Mouse (Mus musculus): ENCODE results near the gene Ankrd31. TPM values are rescaled to one million over a fixed set of nuclear protein-coding genes. Genes with fewer than 3 reads are reported as not detected.

The Ankrd31 gene
- polyA plus RNA-seq, 1 experiment from 2014 or later, result not detected

DNA sequence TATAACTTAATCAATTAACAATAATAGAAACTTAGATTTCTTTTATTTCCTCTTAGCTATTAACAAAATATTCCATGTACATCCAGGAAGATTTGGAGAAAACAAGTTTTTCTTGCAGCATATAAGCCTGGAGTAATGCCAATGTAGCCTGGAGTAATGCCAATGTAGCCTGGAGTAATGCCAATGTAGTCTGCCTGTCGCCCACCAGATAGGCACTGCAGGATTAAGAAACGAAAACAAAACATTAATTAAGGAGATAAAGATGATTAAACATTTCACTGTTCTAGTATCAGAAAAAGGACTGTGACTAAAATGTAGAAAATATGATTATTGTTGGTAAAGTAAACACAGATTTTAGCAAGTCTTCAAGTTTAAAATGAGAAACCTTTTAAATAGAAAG is 49.4 kb downstream of the Ankrd31 start:
- Histone ChIP-seq H3K9me3 (ENCODE audit: control insufficient read depth, low read length) (no peaks in the 10 kb centered on the region), H3K27ac (ENCODE audit: low read depth, low read length) (no peak overlapping the region), H3K27me3 (ENCODE audit: control insufficient read depth, insufficient read depth, low read length) (no peaks in the 10 kb centered on the region), H3K4me3 (ENCODE audit: low read depth, low read length) (no peak overlapping the region), H3K4me1 (ENCODE audit: control insufficient read depth, insufficient read depth, low read length) (no peaks in the 10 kb centered on the region), H3K4me2 (ENCODE audit: low read depth, low read length) (no peak overlapping the region), H3K9ac (replicated peaks; ENCODE audit: low read depth, low read length) (no peak overlapping the region), H3K36me3 (ENCODE audit: control insufficient read depth, insufficient read depth, low read length) (no peaks in the 10 kb centered on the region)
- WGBS, result 40% methylated on average over 2 of the region's 2 CpGs
- no peak for ATAC-seq (ENCODE audit: low read depth)

DNA sequence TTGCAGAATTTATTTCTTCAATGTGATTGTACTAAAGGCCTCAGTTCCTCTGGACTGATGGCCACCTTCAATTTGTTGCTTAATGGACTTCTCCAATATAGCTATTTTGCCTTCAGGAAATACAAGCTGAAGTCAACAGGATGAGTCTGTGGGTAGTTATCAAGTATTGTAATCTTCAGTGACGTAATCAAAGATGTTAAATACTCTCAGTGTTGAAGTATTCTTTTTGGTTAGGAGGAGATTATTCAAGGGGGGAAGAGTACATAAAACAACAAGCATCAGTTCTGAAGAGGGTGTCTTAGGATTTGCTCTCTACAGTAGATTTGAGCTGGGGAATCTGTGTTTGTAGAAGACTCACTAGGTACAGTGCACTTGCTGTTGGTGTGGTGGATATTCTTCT is 101.7 kb downstream of the Ankrd31 start:
- 82% methylated on average over 1 of the region's 1 CpGs for WGBS
- no peaks in the 10 kb centered on the region for H3K36me3 ChIP-seq (ENCODE audit: control insufficient read depth, insufficient read depth, low read length)

DNA sequence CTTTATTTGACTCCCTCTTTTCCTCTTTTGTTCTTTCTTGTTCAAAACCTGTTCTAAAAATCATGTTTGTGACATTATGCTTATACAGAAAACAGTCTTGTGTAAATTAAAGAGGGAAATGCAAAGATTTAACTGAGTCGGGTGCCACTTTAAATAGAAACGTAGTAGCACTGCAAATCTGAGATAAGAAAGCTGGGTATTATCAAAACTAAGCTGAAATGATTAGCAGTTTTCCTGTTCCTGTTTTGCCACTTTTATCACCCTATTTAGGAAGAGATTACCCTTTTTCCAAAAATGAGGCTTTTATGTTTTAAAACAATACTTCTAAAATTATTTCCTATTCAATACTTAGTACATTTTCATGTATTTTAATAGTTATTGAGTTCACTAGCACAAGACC is 104.1 kb downstream of the Ankrd31 start:
- WGBS, result 65% methylated on average over 2 of the region's 2 CpGs
- H3K27ac ChIP-seq (ENCODE audit: low read depth, low read length), result no peak overlapping the region
- ATAC-seq (ENCODE audit: low read depth), result no peak
- H3K27me3 ChIP-seq (ENCODE audit: control insufficient read depth, insufficient read depth, low read length), result no peaks in the 10 kb centered on the region
- H3K9me3 ChIP-seq (ENCODE audit: control insufficient read depth, low read length), result no peaks in the 10 kb centered on the region
- H3K4me1 ChIP-seq (ENCODE audit: control insufficient read depth, insufficient read depth, low read length), result no peaks in the 10 kb centered on the region
- H3K9ac ChIP-seq (replicated peaks; ENCODE audit: low read depth, low read length), result no peak overlapping the region
- H3K36me3 ChIP-seq (ENCODE audit: control insufficient read depth, insufficient read depth, low read length), result no peaks in the 10 kb centered on the region
- H3K4me3 ChIP-seq (ENCODE audit: low read depth, low read length), result no peak overlapping the region
- H3K4me2 ChIP-seq (ENCODE audit: low read depth, low read length), result no peak overlapping the region

More for the DNA sequence above, 101.7 kb downstream of the Ankrd31 start:
- H3K9ac ChIP-seq (replicated peaks; ENCODE audit: low read depth, low read length), result no peak overlapping the region
- ATAC-seq (ENCODE audit: low read depth), result no peak
- no peak overlapping the region for H3K27ac ChIP-seq (ENCODE audit: low read depth, low read length)
- no peaks in the 10 kb centered on the region for H3K9me3 ChIP-seq (ENCODE audit: control insufficient read depth, low read length)
- no peaks in the 10 kb centered on the region for H3K27me3 ChIP-seq (ENCODE audit: control insufficient read depth, insufficient read depth, low read length)
- H3K4me2 ChIP-seq (ENCODE audit: low read depth, low read length), result no peak overlapping the region
- H3K4me3 ChIP-seq (ENCODE audit: low read depth, low read length), result no peak overlapping the region
- no peaks in the 10 kb centered on the region for H3K4me1 ChIP-seq (ENCODE audit: control insufficient read depth, insufficient read depth, low read length)

DNA sequence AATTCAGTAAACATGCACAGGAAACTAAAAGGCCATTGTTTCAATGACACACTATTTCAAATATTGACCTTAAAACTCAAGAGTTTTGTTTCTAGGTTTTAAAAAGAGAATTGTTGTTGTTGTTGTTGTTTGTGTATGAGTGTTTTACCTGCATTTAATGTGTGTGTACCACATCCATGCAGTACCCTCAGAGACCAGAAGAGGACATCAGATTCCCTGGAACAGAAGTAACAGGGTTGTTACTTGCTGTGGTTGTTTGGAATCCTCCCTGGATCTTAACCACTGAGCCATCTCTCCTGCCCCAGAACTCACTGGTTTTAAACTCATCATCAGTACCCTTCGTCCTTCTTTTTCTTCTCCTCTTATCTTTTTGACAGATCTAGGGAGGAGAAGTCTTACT is 105.2 kb downstream of the Ankrd31 start:
- Histone ChIP-seq H3K4me3 (ENCODE audit: low read depth, low read length) (no peak overlapping the region), H3K27ac (ENCODE audit: low read depth, low read length) (no peak overlapping the region), H3K9me3 (ENCODE audit: control insufficient read depth, low read length) (no peaks in the 10 kb centered on the region), H3K27me3 (ENCODE audit: control insufficient read depth, insufficient read depth, low read length) (no peaks in the 10 kb centered on the region), H3K36me3 (ENCODE audit: control insufficient read depth, insufficient read depth, low read length) (no peaks in the 10 kb centered on the region), H3K9ac (replicated peaks; ENCODE audit: low read depth, low read length) (no peak overlapping the region), H3K4me1 (ENCODE audit: control insufficient read depth, insufficient read depth, low read length) (no peaks in the 10 kb centered on the region), H3K4me2 (ENCODE audit: low read depth, low read length) (no peak overlapping the region)
- no peak for ATAC-seq (ENCODE audit: low read depth)
- 50% methylated on average over 1 of the region's 1 CpGs for WGBS

DNA sequence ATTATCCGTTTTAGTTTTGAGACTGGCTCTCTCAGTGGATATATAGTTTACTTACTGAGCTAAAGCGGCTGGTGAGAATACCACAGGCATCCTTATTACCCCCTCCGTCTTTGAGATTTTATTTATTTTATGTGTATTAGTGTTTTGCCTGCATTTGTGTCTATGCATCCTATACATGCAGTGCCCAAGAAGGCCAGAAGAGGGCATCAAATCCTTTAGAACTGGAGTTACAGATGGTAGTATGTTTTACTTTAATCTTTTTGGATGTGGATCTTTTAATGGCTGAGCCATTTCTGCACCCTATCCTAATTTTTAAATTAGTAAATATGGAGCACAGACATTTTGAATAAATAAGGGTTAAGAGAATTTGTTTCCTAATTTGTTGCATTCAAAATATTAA is 107.1 kb downstream of the Ankrd31 start:
- no peak overlapping the region for H3K27ac ChIP-seq (ENCODE audit: low read depth, low read length)
- no peak overlapping the region for H3K9ac ChIP-seq (replicated peaks; ENCODE audit: low read depth, low read length)
- peak; percentile 44; the same call in 1 of the 2 replicates for ATAC-seq (ENCODE audit: low read depth)
- H3K4me3 ChIP-seq (ENCODE audit: low read depth, low read length), result no peak overlapping the region
- no peaks in the 10 kb centered on the region for H3K4me1 ChIP-seq (ENCODE audit: control insufficient read depth, insufficient read depth, low read length)
- no peaks in the 10 kb centered on the region for H3K9me3 ChIP-seq (ENCODE audit: control insufficient read depth, low read length)
- H3K27me3 ChIP-seq (ENCODE audit: control insufficient read depth, insufficient read depth, low read length), result no peaks in the 10 kb centered on the region
- WGBS, result 26% methylated on average over 3 of the region's 3 CpGs
- no peaks in the 10 kb centered on the region for H3K36me3 ChIP-seq (ENCODE audit: control insufficient read depth, insufficient read depth, low read length)
- H3K4me2 ChIP-seq (ENCODE audit: low read depth, low read length), result no peak overlapping the region

DNA sequence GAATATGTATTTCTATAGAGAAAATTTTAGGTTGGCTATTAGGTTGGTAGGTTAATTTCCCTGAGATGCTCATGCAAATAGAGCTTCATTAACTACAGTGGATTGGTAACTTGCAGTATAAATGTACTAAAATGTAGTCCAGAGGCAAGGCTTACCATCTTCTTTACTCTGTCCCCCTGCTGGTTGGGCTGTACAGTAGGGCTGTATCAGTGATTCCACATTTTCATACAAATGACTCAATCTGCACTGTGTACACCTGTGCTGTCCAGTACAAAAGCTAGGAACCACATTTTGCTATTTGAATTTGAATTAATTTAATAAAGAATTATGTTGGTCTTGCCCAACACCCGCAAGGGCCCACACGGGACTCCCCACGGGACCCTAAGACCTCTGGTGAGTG is 111.1 kb downstream of the Ankrd31 start:
- 91% methylated on average over 3 of the region's 3 CpGs for WGBS
- Histone ChIP-seq H3K4me2 (ENCODE audit: low read depth, low read length) (no peak overlapping the region), H3K4me1 (ENCODE audit: control insufficient read depth, insufficient read depth, low read length) (no peaks in the 10 kb centered on the region)

DNA sequence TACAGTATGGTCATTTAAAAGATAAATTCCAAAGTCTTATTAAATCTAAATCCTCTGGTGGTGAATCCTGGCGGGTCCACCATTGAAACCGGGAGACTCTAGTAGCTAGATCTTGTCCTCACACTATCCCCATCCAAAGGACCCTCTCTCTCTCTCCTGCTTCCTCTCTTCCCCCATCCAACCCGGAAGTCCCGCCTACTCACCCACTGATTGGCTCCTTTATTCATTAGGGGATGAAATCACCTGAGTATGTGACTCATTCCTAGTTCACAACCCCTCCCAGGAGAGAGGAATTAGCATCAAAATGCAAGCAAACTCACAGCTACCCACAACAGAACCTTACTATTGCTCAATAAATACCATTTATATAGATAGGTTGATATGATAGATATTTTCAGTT is 122.7 kb downstream of the Ankrd31 start:
- H3K9ac ChIP-seq (replicated peaks; ENCODE audit: low read depth, low read length), result no peak overlapping the region
- H3K27me3 ChIP-seq (ENCODE audit: control insufficient read depth, insufficient read depth, low read length), result no peaks in the 10 kb centered on the region
- no peak overlapping the region for H3K4me2 ChIP-seq (ENCODE audit: low read depth, low read length)
- no peak for ATAC-seq (ENCODE audit: low read depth)
- H3K4me1 ChIP-seq (ENCODE audit: control insufficient read depth, insufficient read depth, low read length), result no peaks in the 10 kb centered on the region
- no peaks in the 10 kb centered on the region for H3K36me3 ChIP-seq (ENCODE audit: control insufficient read depth, insufficient read depth, low read length)
- WGBS, result 84% methylated on average over 4 of the region's 4 CpGs
- no peak overlapping the region for H3K4me3 ChIP-seq (ENCODE audit: low read depth, low read length)
- H3K27ac ChIP-seq (ENCODE audit: low read depth, low read length), result no peak overlapping the region
- H3K9me3 ChIP-seq (ENCODE audit: control insufficient read depth, low read length), result no peaks in the 10 kb centered on the region

More for the DNA sequence above, 111.1 kb downstream of the Ankrd31 start:
- H3K27ac ChIP-seq (ENCODE audit: low read depth, low read length), result no peak overlapping the region
- H3K27me3 ChIP-seq (ENCODE audit: control insufficient read depth, insufficient read depth, low read length), result no peaks in the 10 kb centered on the region
- no peak for ATAC-seq (ENCODE audit: low read depth)
- no peaks in the 10 kb centered on the region for H3K36me3 ChIP-seq (ENCODE audit: control insufficient read depth, insufficient read depth, low read length)
- no peak overlapping the region for H3K4me3 ChIP-seq (ENCODE audit: low read depth, low read length)
- no peak overlapping the region for H3K9ac ChIP-seq (replicated peaks; ENCODE audit: low read depth, low read length)
- no peaks in the 10 kb centered on the region for H3K9me3 ChIP-seq (ENCODE audit: control insufficient read depth, low read length)

DNA sequence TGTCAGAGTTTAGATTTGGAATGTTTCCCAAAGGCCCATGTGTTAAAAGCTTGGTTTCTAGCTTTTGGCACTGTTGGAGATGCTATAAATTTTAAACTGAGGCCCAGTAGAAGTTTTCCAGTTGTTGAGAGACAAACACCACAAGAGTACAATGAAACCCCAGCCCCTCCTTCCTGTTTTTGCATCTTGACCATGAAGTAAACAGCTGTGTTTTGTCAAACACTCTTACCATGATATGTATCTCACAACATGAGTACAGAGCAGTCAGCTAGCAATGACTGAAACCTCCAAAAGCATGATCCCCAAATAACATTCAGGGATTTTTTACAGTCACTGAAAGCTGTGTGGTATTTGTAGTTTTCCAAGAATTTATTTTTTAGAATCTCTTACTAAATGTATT is 126.0 kb downstream of the Ankrd31 start:
- Histone ChIP-seq H3K36me3 (ENCODE audit: control insufficient read depth, insufficient read depth, low read length) (no peaks in the 10 kb centered on the region), H3K9me3 (ENCODE audit: control insufficient read depth, low read length) (no peaks in the 10 kb centered on the region), H3K27me3 (ENCODE audit: control insufficient read depth, insufficient read depth, low read length) (no peaks in the 10 kb centered on the region), H3K9ac (replicated peaks; ENCODE audit: low read depth, low read length) (no peak overlapping the region), H3K4me2 (ENCODE audit: low read depth, low read length) (no peak overlapping the region), H3K4me3 (ENCODE audit: low read depth, low read length) (no peak overlapping the region), H3K27ac (ENCODE audit: low read depth, low read length) (no peak overlapping the region), H3K4me1 (ENCODE audit: control insufficient read depth, insufficient read depth, low read length) (no peaks in the 10 kb centered on the region)
- no peak for ATAC-seq (ENCODE audit: low read depth)

DNA sequence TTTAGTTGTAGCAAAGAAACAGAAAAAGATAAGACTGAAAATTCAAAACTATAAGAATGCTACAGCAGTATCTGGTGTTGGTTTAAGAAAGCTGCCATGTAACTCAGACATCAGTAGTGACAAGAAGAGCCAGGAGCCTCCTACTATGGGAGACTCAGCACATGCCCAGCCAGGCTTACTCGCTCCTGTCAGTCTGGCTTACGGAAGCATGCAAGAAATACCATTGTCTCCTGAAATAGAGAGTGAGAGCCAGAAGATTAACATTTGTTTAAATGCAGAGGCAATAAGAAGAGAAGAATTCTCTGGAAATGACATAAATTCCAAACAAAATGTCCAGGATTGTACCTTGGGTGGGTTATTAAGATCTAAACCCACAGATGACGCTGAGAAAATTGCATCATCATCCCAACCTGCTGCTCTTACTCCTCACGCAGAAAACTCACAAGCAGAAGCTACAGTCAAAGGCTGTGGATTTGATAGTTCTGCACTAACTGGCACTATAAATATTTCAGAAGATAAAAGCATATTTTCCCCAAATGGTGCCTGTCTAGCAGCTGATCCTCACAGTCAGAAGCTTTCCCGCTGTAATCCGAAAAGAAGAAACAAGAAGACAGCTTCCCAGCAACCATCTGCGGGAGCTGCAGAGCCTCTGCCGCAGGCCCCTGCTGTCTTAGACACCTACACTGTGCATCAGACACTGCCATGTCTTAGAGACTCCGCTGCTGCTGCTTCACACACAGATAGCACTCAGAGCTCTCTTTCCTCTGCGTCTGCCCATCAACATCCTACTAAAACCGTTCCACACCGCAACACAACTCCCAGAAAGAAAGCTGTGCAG is 130.4 kb downstream of the Ankrd31 start:
- 75% methylated on average over 12 of the region's 12 CpGs for WGBS
- no peak for ATAC-seq (ENCODE audit: low read depth)
- no peak overlapping the region for H3K4me2 ChIP-seq (ENCODE audit: low read depth, low read length)
- H3K4me3 ChIP-seq (ENCODE audit: low read depth, low read length), result no peak overlapping the region
- H3K27me3 ChIP-seq (ENCODE audit: control insufficient read depth, insufficient read depth, low read length), result no peaks in the 10 kb centered on the region
- H3K9me3 ChIP-seq (ENCODE audit: control insufficient read depth, low read length), result no peaks in the 10 kb centered on the region
- no peak overlapping the region for H3K9ac ChIP-seq (replicated peaks; ENCODE audit: low read depth, low read length)
- no peaks in the 10 kb centered on the region for H3K4me1 ChIP-seq (ENCODE audit: control insufficient read depth, insufficient read depth, low read length)
- H3K36me3 ChIP-seq (ENCODE audit: control insufficient read depth, insufficient read depth, low read length), result no peaks in the 10 kb centered on the region
- H3K27ac ChIP-seq (ENCODE audit: low read depth, low read length), result no peak overlapping the region
